Mouse (Mus musculus) ES-E14 (cell line): Measurements from ENCODE around the gene Supt5. TPM values are rescaled to one million over a fixed set of nuclear protein-coding genes. Genes with fewer than 3 reads are reported as not detected.

Experiments used
- DNase-seq: peaks from one replicate; pipeline ENCODE4 v3.0.0-alpha.2; 2013; ENCODE audit warnings: low read depth, low spot score
- H3K27ac ChIP-seq: 2 replicates; pipeline ENCODE4 v1.5.1; 2012; ENCODE audit warnings: low read depth, mild to moderate bottlenecking, low read length, moderate library complexity, mixed read lengths; ENCODE audit not compliant: poor library complexity, insufficient read depth, severe bottlenecking
- H3K36me3 ChIP-seq: 2 replicates; pipeline ENCODE4 v1.6.1; 2012; ENCODE audit warnings: mild to moderate bottlenecking, low read length, moderate library complexity, mixed read lengths; ENCODE audit not compliant: control insufficient read depth, poor library complexity, insufficient read depth, severe bottlenecking
- H3K4me1 ChIP-seq, 2 experiments: fragments of 150-350 bp in 1 of 2; sonication (generic) in 1 of 2; 2 replicates each; pipeline ENCODE4 v1.6.1; 2012; ENCODE audit warnings: low read length in 2 of 2, mild to moderate bottlenecking in 1 of 2, mixed read lengths in 1 of 2; ENCODE audit not compliant: control insufficient read depth in 2 of 2, insufficient read depth in 2 of 2, poor library complexity in 1 of 2
- H3K4me3 ChIP-seq, 2 experiments: fragments of 150-350 bp in 1 of 2; sonication (generic) in 1 of 2; 2 replicates each; pipeline ENCODE4 v1.5.1; 2012; ENCODE audit warnings: low read length in 2 of 2, low read depth in 1 of 2, mild to moderate bottlenecking in 1 of 2, mixed read lengths in 1 of 2; ENCODE audit not compliant: insufficient read depth in 1 of 2, poor library complexity in 1 of 2, severe bottlenecking in 1 of 2
- H3K9ac ChIP-seq: 2 replicates; pipeline ENCODE4 v1.6.1; 2012; ENCODE audit warnings: low read depth, mild to moderate bottlenecking, low read length, mixed read lengths; ENCODE audit not compliant: poor library complexity, insufficient read depth, severe bottlenecking
- H3K9me3 ChIP-seq: fragments of 150-350 bp; sonication (generic); 2 replicates; pipeline ENCODE4 v1.6.1; 2012; ENCODE audit warnings: low read depth, mild to moderate bottlenecking, low read length; ENCODE audit not compliant: control insufficient read depth, insufficient read depth
- CHD2 ChIP-seq: IDR thresholded peaks from 2 replicates; pipeline ENCODE4 v1.6.1; 2014; ENCODE audit warnings: mild to moderate bottlenecking, low read depth, low read length, inconsistent platforms
- HCFC1 ChIP-seq: IDR thresholded peaks from 2 replicates; pipeline ENCODE4 v1.6.1; 2012; ENCODE audit warnings: low read length, inconsistent platforms, borderline replicate concordance; ENCODE audit not compliant: insufficient read depth
- MAFK ChIP-seq: IDR thresholded peaks from 2 replicates; pipeline ENCODE4 v1.6.1; 2014; ENCODE audit warnings: mild to moderate bottlenecking, low read depth, low read length, inconsistent platforms; ENCODE audit not compliant: insufficient read depth
- ZC3H11A ChIP-seq: IDR thresholded peaks from 2 replicates; pipeline ENCODE4 v1.6.1; 2012; ENCODE audit warnings: low read depth, mild to moderate bottlenecking, inconsistent platforms, low read length, borderline replicate concordance
- ZNF384 ChIP-seq: IDR thresholded peaks from 2 replicates; pipeline ENCODE4 v1.6.1; 2012; ENCODE audit warnings: low read depth, low read length, inconsistent platforms
- in situ Hi-C, 2 experiments: fragments of 600-800 bp; cut with MboI; formaldehyde crosslinking; loops; one replicate each; pipeline ENCODE4 v1.15.1; 2025; ENCODE audit warnings: low sequenced_read_pairs in 2 of 2, inconsistent platforms in 1 of 2; ENCODE audit not compliant: unreplicated experiment in 2 of 2
- total RNA-seq: library from RNA; depleted of rRNA; stranded (reverse); fragments of 300-350 nt; gene quantifications from 2 replicates; pipeline ENCODE4 v1.2.3, GENCODE M21; 2012

Gene Supt5
- total RNA-seq, 1 experiment: 83.7 TPM

- peak within 1 kb of the TSS; percentile 100 for H3K9ac ChIP-seq
- in situ Hi-C loops: no loop called here
- H3K4me1 ChIP-seq: peaks cover 5% of the 10 kb centered on the region in 2 experiments; a peak in 2 of 4 replicates
- H3K27ac ChIP-seq: peak within 1 kb of the TSS; percentile 89
- no peaks in the 10 kb centered on the region for H3K9me3 ChIP-seq
- TF ChIP-seq MAFK (no peak), CHD2 (no peak), ZC3H11A (no peak), ZNF384 (no peak), HCFC1 (no peak; the same call in 1 of the 2 replicates)
- H3K4me3 ChIP-seq: peak within 1 kb of the TSS; percentile 91 to 100
- peaks cover 34% of the 10 kb centered on the region for H3K36me3 ChIP-seq
- peak; percentile 93 for DNase-seq
Measured at GRCm38 (mm10) chr7:28350155-28350883, 11.8 kb upstream of the Supt5 start, which contains the start of gene Rps16. Rps16 (plus strand) TSS chr7:28350652.

DNA sequence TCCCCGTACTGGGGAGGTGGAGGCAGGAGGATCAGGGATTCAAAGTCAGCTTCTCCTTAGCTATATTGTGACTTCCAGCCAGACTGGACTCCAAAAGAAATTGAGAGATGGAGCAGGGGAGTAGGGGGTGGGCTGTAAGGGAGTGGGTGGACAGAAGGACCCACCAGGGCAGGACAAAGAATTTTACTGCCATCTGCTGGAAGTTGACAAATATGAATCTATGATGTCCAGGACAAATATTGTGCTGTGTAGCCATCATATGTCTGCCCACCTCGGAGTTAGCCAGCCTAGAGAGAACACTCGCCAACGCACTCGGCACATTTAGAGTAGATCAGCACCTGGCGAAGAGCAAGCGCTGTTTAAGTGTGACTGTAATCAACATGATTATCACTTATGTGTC, 10.1 kb upstream of the Supt5 start:
- no peak for TF ChIP-seq HCFC1
- Histone ChIP-seq H3K4me3 (no peak overlapping the region), H3K27ac (no peak overlapping the region), H3K4me1 (peaks cover 3 to 5% of the 10 kb centered on the region in 2 experiments; a peak in 2 of 4 replicates), H3K9ac (no peak overlapping the region), H3K36me3 (peaks cover 23% of the 10 kb centered on the region), H3K9me3 (no peaks in the 10 kb centered on the region)
- in situ Hi-C loops: no loop called here
- DNase-seq: no peak

DNA sequence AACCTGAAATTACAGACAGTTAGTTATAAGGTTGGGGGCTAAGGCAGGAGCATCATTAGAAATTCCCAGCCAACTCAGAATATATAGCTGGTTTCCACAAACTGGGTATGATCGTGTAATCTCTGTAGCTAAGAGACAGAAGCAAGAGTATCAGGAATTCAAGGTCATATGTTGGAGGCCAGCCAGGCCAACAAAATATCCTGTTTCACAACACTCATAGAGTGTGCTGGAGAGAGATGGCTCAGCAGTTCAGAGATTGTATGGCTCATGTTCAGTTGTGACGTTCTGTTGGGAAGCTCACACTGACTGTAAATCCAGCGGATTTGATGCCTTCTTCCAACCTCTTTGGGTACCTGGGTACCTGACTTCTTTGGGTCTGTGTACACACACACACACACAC, 9.2 kb upstream of the Supt5 start:
- DNase-seq: no peak
- no peak overlapping the region for H3K27ac ChIP-seq
- in situ Hi-C loops: no loop called here
- TF ChIP-seq HCFC1 (no peak), ZNF384 (no peak), ZC3H11A (no peak), MAFK (no peak), CHD2 (no peak)
- peaks cover 15% of the 10 kb centered on the region for H3K36me3 ChIP-seq
- H3K9me3 ChIP-seq: no peaks in the 10 kb centered on the region
- H3K4me1 ChIP-seq: peaks cover 3% of the 10 kb centered on the region in 2 experiments; a peak in 2 of 4 replicates
- H3K9ac ChIP-seq: no peak overlapping the region
- no peak overlapping the region for H3K4me3 ChIP-seq

- no peak for DNase-seq
- Histone ChIP-seq H3K9me3 (no peaks in the 10 kb centered on the region), H3K9ac (no peak overlapping the region), H3K36me3 (no peaks in the 10 kb centered on the region), H3K4me3 (no peak overlapping the region), H3K4me1 (peaks cover 0 to 13% of the 10 kb centered on the region in 2 experiments; a peak in 3 of 4 replicates), H3K27ac (no peak overlapping the region)
- in situ Hi-C loops: no loop called here
- TF ChIP-seq MAFK: no peak
- no peak for TF ChIP-seq CHD2
- TF ChIP-seq ZC3H11A: no peak
Measured at GRCm38 (mm10) chr7:28344637-28345036, 6.1 kb upstream of the Supt5 start.

DNA sequence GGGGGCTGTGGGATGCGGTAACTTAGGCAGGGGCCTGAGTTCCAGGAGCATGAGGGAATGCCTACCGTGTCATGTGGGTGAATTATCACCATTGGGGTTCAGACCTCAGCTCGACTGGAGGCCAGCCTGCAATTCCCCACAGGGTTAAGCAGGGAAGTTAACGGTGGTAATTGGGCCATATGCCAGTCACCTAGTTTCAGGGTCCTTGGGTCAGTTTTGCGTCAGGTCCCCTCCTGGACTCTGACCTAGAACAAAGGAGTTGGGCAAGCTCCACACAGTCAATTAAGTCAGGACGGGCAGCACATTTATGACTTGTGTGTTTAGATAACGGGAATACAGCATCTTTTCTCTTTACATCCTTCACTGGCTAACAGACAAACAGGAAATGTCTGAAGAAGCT, 2.8 kb upstream of the Supt5 start:
- Histone ChIP-seq H3K4me3 (peak overlapping the region in 1 of 2 experiments; percentile 4; a peak in 1 of 4 replicates), H3K4me1 (peaks cover 0 to 9% of the 10 kb centered on the region in 2 experiments; a peak in 3 of 4 replicates), H3K9me3 (no peaks in the 10 kb centered on the region), H3K36me3 (no peaks in the 10 kb centered on the region), H3K9ac (peak overlapping the region; percentile 20; the same call in 1 of the 2 replicates), H3K27ac (0 out of 2 replicates have a peak overlapping the region, but pooled peaks have one; percentile 35)
- no peak for TF ChIP-seq ZNF384
- TF ChIP-seq CHD2: no peak
- TF ChIP-seq MAFK: no peak
- no peak for TF ChIP-seq ZC3H11A
- no peak for TF ChIP-seq HCFC1
- no peak for DNase-seq
- in situ Hi-C loops: no loop called here
